Mouse (Mus musculus) testis, postnatal 14 days (tissue): ENCODE measurements around the gene Tnni3k.

ENCODE experiments used
- DNase-seq: peaks from one replicate; pipeline ENCODE4 v3.0.0; 2021; ENCODE audit warnings: low spot score

Tnni3k gene

DNA sequence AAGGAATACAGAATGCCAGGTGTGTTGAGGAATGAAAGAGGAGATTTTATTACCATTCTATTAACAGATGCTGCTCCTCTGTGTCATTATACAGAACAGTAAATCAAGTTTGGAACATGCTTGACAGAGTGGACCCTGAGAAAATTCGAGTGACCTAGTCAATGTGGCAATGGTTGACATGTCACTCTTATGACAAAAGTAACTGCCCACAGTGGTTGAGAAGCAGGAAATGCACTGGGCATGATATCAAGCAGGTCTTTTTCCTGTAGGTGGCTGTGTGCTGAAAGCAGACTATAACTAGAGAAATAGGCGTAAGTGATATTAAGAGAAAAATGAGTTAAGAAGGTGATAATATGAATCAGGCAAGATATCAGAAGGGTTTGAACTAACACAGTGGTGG is 105.7 kb downstream of the Tnni3k start:
- no peak for DNase-seq

DNA sequence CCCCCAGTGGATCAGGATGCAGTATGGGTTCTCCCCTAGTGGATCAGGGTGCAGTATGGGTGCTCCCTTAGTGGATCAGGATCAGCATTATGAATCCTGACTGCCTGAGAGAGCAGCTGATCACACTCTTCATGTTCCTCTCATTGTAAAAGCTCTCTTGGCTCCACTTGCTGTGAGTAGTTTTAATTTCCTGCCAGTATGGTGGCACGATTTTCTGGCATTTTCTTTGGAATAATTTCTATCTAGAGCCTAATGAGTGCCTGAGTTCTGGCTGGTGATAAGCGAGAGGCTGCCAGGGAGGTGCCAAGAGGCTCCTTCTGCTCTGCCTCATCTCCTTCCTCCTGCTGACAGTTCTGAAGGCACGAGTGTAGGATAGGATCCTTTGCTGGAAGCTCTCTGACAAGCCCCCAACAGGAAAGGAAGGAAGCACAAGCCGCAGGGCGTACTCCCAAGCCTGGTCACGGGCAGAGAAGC is 109.5 kb downstream of the Tnni3k start:
- no peak for DNase-seq

DNA sequence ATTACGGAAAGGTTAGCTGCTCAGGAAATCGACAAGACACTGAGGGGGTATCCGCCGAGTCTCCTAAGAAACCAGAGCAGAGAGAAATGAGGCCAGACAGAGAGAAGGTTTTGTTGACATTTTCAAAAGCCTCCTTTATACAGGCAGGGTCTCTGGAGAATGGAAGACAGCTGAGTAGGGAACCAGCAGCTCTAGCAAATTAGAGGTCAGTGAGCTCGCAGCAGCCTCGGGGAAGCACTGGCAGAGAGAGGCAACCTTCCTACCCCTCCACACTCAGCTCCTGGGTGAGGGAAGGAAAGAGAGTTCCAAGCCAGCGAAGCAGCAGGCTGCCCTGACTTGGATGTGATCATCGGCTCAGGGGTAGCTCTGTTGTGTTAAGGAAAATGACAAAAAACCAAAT is 127.5 kb downstream of the Tnni3k start:
- DNase-seq: no peak

DNA sequence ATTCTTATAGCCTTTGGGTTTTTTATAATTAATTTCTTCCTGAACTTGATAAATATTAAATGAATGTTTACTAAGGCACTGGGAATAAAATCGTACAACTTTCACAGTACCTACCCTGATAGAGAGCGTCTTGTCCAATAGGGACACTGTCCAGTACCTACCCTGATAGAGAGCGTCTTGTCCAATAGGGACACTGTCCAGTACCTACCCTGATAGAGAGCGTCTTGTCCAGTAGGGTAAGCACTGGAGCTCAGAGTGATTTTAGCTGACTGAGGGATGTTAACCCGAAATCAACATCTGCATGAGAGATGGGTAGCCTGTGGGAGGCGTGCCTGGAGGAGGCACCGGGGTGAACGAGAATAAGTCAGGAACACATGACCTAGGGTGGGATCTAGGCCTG is 130.3 kb downstream of the Tnni3k start:
- no peak for DNase-seq

DNA sequence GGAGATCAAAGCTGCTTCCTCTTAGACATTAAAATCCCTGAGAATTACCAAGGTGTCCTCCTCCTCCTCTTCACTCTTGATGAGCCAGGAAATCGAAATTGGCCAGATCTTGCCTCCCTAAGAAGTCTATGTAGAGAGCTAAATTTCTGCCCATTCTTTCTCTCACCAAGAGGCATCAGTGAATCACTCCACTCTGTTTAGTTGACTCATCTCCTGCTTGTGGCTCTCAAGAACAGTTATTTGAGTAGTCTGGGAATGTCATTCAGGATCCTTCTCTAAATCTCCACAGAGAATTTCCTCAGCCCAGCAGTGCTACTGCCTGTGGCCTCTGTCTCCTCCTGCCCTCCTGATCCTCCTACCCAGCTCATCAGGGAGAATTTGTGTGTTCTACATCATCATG is 139.6 kb downstream of the Tnni3k start:
- DNase-seq: no peak

DNA sequence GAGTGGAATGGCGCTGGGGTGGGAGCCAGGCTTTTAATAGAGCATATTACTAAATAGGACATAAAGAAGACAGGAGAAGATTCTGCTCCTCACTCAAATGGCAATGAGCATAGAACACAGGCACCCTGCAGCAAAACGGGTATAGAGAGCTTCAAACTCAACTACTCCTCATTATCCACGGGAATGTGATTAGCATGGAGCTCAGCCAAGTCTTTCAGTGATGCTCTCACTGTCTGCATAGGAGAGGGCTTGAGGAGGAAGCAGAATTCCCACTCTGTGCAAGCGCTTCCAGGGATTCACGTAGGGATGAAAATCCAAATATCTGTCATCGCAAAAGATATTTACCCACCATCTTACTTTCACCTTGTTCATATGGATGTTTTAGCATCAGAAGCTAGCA is 141.6 kb downstream of the Tnni3k start:
- no peak for DNase-seq

DNA sequence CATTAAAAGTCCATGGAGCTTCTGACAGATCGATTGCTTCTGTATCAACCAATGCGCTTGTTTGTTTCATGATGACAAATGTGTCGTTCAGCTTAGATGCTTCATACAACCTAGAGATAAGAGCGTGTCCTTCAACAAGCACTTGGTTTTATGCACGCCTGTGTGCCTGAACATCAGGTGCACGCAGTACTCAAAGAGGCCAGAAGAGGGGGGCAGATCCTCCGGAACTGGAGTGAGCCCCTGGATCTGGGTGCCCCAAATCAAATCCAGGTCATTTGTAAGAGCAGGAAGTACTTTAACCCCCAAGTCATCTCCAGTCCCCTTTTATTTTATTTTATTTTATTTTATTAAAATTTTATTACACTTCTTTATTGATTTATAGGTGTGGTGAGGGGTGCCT is 158.5 kb downstream of the Tnni3k start:
- DNase-seq: no peak

DNA sequence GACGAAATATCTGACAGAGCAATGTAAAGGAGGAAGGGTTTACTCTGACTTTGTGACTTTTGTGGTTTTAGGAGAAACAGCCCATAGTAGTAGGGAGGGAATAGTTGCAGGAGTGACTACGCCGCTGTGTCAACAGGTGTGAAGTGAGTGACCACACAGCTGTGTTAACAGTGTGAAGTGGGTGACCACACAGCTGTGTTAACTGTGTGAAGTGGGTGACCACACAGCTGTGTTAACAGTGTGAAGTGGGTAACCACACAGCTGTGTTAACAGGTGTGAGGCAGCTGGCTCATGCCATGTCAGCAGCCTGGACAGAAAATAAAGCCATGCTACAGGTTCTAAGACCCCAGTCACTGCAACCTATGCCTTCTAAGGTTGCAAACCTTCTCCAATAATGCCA is 162.0 kb downstream of the Tnni3k start:
- no peak for DNase-seq

DNA sequence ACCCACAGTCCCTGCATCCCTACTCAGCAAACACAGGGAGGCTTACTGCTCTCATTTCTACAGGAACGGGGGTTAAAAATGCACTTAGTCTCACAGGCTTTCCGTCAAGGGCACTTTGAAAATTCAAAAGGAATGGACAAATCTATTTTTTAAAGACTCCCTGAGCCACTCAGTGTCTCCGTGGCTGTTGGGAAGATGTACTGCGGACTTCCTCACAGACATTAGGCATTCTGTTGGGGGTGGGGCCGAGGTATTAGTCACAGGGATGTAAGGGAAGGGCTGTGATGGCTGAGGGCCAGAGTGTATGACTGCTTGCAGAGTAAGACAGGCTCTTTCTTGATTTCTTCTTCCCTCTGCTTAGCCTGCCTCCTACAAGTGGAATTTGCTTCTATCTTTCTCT is 169.8 kb downstream of the Tnni3k start:
- no peak for DNase-seq

DNA sequence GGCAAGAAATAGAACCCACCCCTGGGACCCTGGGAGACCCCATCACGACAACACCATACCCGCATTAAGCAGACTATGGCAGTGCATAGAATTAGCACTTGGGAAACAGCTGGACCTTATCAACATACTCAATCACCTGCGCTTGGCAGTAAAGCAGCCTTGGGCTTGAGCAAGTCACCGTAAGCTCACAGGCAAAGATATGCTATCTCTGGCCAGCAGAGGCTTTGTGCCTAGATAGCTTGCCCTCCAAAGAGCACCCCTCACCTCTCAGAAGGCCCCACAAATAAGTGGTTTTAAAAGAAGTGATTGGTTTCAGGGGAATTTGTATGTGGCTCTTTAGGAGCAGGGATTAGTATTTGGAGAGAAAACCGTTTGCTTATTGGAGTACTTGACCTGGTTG is 170.2 kb downstream of the Tnni3k start:
- no peak for DNase-seq

DNA sequence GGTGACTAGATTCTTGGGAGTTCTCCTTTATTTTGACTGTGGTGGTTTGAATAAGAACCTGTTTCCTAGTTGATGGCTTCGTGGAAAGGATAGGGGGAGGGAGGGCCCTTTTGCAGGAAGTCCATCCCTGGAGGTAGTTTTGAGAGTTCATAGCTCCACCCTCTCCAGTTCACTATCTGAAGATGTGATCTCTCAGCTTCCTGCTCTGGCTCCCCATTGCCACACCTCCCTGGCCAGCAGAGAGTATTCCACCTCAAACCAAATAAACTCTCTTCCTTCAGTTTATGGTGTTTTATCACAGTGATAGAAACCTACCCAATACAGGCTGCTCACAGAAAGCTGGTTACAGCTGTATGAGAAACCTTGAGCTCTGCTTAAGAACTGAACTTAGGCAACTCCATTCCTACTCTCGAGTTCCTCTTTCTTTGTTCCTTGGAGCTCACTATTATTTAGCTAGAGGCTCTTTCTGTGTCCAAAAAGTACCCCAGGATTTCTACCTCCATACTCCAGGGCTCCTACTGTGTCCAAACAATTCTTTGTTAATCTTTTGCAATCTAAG is 173.7 kb downstream of the Tnni3k start:
- DNase-seq: no peak

DNA sequence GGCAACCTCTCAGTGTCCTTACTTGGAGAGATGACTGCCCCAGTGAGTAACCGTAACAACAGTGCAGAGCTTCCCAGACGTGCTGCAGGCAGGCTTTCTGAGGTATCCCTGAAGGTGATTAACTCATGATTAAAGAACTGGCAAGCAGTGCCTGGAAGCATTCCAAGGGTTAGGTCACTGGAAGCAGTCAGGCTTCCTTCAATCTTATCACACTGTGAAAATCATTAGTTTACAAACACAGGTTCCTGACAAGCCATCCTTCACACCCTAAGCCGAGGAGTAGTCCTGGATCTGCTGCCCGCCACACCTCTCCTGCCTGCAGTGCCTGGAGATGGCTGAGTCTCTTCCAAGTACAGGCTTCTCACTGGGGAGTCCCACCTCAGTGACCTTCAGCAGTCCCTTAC is 174.7 kb downstream of the Tnni3k start:
- DNase-seq: no peak

DNA sequence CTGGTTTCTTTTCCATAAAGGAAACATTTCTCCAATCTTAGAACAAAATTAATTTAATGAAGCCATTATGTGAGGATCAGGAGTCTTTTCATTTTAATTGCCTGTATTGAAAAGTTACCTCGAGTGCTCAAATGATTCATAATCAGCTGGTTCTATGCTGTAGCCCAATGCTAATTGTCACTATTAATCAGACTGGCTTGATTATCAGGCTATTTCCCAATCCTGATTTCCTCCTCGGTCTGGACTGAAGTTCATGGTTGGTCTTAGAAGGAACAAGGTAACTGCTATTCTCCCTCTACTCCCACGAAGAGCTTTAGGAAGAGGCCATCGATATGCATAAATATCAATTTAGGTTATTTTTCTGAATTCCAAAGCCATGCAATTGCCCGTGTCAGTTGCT is 175.1 kb downstream of the Tnni3k start:
- no peak for DNase-seq

DNA sequence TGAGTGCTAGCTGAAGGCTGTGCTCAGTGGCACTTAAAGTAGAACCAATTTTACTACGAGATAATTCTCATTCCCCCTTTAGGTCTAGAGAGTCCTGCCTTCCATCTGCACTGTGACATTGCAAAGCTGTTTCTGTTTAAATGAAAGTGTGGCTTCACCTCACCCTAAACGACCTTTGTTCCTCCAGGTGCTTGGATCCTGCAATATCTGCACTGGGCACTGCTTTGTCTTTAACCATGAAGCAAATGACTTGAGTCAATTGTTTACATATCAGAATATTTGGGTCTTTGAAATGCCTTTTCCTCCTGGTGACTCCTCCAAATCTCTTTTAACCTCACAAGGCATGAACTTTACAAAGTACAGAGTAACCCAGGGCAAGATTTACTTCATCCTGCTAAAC is 175.7 kb downstream of the Tnni3k start:
- DNase-seq: no peak

DNA sequence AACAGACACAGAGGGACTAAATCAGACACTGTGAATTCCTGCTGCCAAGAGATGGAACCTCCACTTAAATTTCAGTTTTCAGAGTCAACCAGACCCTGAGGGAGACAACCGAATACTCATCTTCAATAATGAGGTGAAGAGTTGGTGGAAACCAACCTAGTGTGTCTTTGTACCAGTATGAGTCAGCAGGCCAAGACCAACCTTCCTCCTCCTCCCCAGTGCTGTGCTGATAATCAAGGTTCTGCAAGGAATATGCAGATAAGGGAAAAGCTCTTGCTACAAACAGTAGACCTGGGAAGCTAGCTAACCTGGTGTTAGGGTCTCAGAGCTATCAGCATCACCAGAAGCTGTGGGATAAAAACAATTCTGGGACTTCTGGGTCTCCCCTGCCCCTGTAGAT is 176.1 kb downstream of the Tnni3k start:
- DNase-seq: no peak

DNA sequence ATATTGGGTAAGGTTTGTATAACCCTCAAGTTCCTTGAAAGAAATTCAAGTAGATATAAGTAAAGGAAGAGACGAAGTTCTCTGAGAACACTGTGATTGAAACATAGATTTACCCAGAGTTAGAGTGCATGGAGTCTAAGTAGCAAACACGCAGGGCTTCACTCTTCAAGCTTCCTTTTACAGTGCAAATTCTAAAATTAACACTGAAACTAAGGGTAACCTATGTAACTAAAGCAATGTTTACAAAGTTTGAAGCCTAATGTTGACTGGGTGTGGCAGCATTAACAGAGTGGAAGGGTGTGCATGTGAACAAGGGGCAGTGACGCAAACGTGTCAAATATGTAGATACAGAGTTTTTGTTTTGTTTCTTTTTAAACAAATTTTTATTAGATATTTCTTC is 186.4 kb downstream of the Tnni3k start:
- no peak for DNase-seq

DNA sequence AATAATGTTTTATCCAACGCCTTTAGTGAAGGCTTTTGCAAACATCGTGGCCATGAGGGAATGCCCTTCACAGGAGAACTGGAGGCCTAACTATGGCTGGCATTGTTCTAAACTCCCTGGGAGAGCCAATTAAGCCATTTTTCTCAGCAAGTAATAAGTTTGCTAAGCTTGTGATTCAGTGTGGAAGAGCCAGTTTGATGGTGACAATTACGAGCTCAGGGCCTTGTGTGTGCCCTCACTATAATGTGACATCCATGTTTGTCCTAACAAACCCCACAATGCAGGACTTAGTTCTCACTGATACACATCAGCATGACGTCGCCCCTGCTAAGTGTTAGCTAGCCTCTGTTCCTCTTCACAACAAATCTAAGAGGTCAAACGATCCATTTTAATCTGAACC is 193.3 kb downstream of the Tnni3k start:
- no peak for DNase-seq

DNA sequence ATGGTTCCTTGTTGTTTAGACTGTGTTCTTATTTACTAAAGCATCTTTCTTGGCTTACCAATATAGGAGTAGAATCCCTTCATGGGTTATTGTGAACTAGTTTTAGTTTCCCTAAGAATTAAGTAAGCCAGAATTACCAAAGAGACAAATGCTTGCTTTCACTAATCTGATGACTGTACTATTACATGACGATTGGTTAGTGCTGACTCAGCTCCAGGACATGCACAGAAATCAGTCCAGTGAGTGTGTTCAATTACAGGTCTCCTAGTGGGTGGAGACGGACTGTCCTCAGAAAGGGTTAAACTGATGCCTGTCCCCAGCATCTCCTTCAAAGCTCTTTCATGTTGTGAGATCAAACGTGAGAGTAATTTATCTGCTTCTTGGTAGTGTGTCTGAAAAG is 195.5 kb downstream of the Tnni3k start:
- DNase-seq: no peak

DNA sequence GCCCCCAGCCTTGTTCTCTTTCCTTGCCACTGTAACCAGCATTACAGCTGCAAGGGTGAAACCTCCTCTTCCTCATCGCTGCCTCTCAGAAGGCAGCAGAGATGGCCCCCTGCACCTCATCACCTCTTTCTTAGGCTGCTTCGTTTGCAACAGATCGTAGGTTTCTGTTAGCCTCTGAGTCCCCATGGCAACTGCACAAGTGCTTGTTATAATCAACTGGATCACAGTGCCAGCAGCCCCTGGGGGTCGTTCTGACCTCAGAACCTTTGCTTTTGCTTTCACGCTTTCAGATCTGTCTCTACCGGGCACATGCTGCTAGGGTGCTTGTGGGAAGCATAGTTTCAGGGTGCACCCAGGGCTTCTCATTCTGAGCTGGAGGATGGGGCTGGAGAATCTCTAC is 201.9 kb downstream of the Tnni3k start:
- DNase-seq: no peak

DNA sequence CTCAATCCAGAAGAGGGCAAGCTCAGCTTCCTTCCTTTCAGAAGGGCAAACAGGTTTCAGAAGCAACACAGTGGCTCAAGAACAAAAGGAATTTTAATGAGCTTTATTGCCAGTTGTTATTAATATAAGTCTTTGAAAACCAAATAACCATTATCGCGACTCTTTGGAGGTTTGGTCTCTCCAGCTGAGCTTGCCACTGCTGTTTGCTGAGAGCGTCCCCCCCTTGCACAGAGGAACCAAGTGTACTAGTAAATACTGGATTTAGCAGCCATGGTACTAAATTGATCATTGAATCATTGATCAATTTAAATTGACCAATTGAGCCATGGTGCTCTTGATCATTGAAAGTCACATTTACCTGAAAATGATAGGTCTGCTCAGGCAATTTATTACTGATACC is 202.9 kb downstream of the Tnni3k start:
- no peak for DNase-seq

DNA sequence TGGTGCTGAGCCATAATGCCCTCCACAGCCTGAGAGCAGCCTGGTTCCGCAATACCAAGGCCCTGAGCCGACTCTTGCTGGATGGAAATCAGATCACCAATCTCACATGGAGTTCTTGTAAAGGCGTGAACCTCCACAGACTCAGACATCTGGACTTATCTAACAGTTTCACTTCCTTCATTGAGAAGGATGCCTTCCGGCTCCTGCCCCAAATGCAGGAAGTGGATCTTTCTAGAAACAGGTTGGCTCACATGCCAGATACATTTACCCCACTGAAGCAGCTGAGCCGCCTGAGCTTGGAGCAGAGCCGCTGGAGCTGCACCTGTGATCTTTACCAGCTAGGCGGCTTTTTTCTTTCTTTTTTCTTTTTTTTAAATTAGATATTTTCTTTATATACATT is 213.0 kb downstream of the Tnni3k start:
- no peak for DNase-seq

DNA sequence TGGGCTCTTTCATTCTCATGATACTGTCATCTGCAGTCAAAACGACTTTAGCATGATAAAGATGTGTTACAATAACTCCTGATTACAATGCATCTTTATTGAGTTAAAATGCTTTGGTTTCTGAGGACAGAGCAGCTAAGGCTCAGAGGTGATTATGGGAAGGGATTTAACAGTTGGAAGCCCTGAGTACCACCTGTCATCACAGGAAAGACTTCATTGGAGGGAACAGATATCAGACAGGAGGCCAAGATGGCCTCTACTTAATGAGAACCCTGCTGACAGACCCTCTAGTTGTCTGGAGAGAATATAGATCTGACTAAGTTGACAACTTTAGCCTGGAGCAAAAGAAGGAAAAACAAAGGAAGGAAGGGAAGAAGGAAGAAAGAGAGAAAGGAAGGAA is 214.1 kb downstream of the Tnni3k start:
- DNase-seq: no peak

DNA sequence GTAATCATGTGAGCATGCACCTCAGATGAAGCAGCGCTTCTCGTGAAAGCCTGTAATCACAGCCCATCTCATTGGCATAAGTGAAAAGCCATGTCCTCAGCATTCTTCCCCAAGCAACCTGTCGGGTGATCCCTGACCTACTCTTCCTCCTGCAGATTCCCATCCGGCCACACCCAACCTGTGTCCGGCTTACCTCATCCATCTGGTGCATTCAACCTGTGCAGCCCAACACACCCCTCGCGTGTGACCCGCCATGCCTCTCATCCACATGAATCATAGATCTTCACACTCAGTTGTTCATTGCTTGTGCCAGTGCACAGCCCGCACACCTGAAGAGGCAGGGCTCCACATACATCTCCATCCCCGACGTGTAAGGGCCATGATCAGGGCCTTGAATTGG is 217.3 kb downstream of the Tnni3k start:
- DNase-seq: no peak

DNA sequence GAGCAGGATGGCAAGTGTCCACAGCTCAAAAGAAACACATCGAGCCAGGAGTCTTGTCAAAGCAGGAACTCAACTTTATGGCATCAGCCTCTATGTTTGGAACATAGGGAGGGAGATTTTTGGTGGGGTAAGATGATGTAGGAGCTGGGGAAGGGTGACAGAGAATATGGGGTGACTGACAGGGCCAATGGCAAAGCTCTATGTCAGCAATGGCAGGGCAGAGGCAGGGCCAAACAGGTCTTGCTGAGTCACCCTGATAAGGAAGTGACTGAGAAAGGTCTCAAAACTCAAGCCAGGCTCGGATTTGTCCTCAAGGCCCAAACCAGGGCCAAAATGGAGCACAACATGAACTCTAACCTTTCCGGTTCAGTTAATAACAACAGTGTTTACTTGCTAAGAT is 219.1 kb downstream of the Tnni3k start:
- no peak for DNase-seq

DNA sequence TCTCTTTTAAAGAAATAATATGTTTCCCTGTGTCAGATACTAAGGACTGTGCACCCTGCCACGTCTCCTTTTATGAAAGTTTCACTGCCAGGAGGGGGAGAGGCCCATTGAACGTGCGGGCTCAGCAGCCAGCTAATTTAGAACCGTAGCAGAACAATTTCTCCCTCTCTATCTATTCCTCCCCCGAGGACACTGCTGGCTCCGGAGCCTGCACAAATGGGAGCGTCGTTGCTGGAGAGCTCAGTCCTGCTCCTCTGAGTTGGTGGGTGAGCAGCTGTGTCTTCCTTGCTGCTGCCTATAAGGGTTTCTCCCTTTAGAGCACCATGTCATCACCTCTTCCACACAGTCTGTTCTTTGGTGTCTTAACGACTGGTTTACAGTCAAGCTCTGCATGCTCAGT is 220.8 kb downstream of the Tnni3k start:
- no peak for DNase-seq
